Mouse (Mus musculus) right cerebral cortex, adult 2 months (tissue): ENCODE measurements around the gene Cpne9.

ENCODE experiments used
- DNase-seq, 2 experiments: peaks; one replicate each; pipeline ENCODE4 v3.0.0; 2021 to 2022; ENCODE audit warnings: low spot score in 2 of 2

Gene Cpne9

GRCm38 (mm10) chr6:113282101-113282802 is at the start of gene Cpne9:
Gene Cpne9, plus strand, starts transcription at chr6:113282307.
- DNase-seq: peak in 1 of 2 experiments; percentile 38

GRCm38 (mm10) chr6:113235141-113235540 is 47.0 kb upstream of the Cpne9 start:
- peak in 1 of 2 experiments; percentile 13 for DNase-seq

- peak; percentile 98 to 99 for DNase-seq
These were observed 44.4 kb upstream of the Cpne9 start, which contains the start of gene Mtmr14 for GRCm38 (mm10) chr6:113237542-113238270. Gene Mtmr14, plus strand, starts transcription at chr6:113237843.

- DNase-seq: no peak
These were observed 43.7 kb upstream of the Cpne9 start for GRCm38 (mm10) chr6:113238442-113238841.

- no peak for DNase-seq
These were observed 39.4 kb upstream of the Cpne9 start for GRCm38 (mm10) chr6:113242753-113243152.

- no peak for DNase-seq
These were observed 36.5 kb upstream of the Cpne9 start for GRCm38 (mm10) chr6:113245585-113245984.

- no peak for DNase-seq
These were observed 31.3 kb upstream of the Cpne9 start for GRCm38 (mm10) chr6:113250786-113251185.

GRCm38 (mm10) chr6:113251921-113252320 is 30.2 kb upstream of the Cpne9 start:
- DNase-seq: no peak

- DNase-seq: no peak
These were observed 27.2 kb upstream of the Cpne9 start for GRCm38 (mm10) chr6:113254899-113255298.

- DNase-seq: no peak
These were observed 20.8 kb upstream of the Cpne9 start for GRCm38 (mm10) chr6:113261174-113261858.

GRCm38 (mm10) chr6:113263531-113263930 is 18.6 kb upstream of the Cpne9 start:
- DNase-seq: no peak

- DNase-seq: no peak
These were observed 17.7 kb upstream of the Cpne9 start for GRCm38 (mm10) chr6:113264429-113264828.

- DNase-seq: no peak
These were observed 15.0 kb upstream of the Cpne9 start for GRCm38 (mm10) chr6:113266996-113267655.

GRCm38 (mm10) chr6:113267988-113268387 is 14.1 kb upstream of the Cpne9 start:
- DNase-seq: no peak

GRCm38 (mm10) chr6:113272365-113272764 is 9.7 kb upstream of the Cpne9 start:
- no peak for DNase-seq

GRCm38 (mm10) chr6:113276846-113277245 is 5.3 kb upstream of the Cpne9 start:
- peak; percentile 49 to 52 for DNase-seq

GRCm38 (mm10) chr6:113281676-113282075 is 431 bp upstream of the Cpne9 start:
- DNase-seq: no peak

GRCm38 (mm10) chr6:113282969-113283368 is 862 bp downstream of the Cpne9 start:
- no peak for DNase-seq

- DNase-seq: no peak
These were observed 1.4 kb downstream of the Cpne9 start for GRCm38 (mm10) chr6:113283500-113283899.

GRCm38 (mm10) chr6:113284931-113285330 is 2.8 kb downstream of the Cpne9 start:
- DNase-seq: no peak

- DNase-seq: no peak
These were observed 4.2 kb downstream of the Cpne9 start for GRCm38 (mm10) chr6:113286316-113286715.

- DNase-seq: peak; percentile 49 to 67
These were observed 5.1 kb downstream of the Cpne9 start for GRCm38 (mm10) chr6:113287236-113287635.
